Mouse (Mus musculus): ENCODE results near the gene Rnf148. TPM values are rescaled to one million over a fixed set of nuclear protein-coding genes. Genes with fewer than 3 reads are reported as not detected.

The Rnf148 gene
- total RNA-seq (2021): under 1 TPM; 0.71 to 0.96 TPM
- long read RNA-seq: 0 reads

DNA sequence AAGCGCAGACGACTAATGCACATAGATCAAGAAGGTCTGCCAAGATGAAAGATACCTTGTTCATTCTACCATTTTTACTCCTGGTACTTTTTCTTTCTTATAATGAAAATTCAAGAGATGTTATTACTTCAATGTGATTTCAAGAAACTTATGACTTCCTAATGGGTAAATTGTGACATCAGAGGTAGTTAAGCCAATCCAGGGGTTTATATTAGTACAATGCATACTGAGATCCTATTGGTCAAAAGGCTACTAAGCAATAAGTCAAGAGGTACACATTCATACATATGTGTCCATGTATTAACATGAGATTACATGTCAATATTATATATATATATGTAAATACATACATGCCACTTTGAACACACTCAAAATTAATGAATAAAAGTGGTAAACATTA, at the start of gene Rnf148:
Rnf148 (minus strand) TSS at position 101 of the 400 bp plus-strand sequence.
- DNase-seq (ENCODE audit: low spot score in 2 of 2): no peak

DNA sequence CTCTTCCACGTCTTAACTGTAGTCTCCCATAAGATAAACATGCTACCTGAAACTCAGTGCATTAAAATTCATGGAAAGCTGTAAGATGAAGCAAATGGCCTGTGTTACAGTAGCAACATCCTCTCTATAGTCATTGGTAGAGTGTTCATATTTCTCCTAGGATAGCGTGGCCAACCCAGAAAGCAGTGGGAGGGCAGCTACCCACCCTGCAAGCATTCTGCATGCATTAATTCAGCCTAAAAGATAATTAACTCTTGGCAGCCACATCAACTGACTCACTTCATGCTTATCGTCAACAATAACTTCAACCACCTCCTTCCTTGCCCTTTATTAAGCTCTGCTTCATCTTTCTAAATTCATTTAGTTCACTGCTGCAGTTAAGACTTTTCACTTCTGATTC, 45.9 kb upstream of the Rnf148 start:
- DNase-seq (ENCODE audit: low spot score in 2 of 2): no peak

DNA sequence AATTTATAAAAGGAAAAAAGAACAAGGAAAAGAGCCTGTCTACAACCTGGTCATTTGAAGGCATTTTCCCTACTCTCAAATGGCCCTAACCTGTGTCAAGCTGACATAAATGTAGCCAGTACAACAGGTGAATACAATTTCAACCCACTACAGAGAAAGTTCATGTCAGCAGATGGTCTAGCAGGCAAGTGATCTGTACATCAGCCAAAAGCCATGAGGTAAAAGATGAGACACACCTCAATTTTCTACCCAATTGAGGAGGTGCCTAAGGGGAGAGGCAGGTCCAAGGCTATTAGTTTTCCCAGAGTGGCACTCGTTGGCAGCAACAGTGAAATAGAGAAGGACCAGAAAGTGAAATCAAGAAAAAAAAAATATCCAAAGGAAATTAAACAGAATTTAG, 23.2 kb upstream of the Rnf148 start:
- no peak for DNase-seq (ENCODE audit: low spot score in 2 of 2)

DNA sequence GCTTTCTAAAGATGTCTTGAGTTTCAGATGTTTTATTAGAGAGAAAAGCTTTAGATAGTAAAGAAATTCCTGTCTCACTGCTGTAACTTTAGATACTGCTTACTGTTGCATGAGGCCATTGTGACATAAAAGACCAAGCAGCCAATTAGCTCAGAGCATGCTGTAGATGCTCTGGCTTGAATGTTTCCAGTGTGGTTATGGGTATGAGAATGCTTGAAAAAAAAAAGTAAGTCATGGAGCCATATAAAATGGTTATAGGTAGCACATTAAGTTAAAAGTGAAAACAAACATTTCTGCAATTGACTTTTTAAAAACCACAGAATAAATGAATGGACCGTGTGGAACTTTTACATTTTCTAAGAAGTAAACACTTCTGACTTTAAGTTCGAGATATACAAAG, 4.7 kb downstream of the Rnf148 start, which contains the start of gene Rnf133:
Rnf133 (minus strand) TSS at position 101 of the 400 bp plus-strand sequence.
- DNase-seq (ENCODE audit: low spot score in 2 of 2): no peak

DNA sequence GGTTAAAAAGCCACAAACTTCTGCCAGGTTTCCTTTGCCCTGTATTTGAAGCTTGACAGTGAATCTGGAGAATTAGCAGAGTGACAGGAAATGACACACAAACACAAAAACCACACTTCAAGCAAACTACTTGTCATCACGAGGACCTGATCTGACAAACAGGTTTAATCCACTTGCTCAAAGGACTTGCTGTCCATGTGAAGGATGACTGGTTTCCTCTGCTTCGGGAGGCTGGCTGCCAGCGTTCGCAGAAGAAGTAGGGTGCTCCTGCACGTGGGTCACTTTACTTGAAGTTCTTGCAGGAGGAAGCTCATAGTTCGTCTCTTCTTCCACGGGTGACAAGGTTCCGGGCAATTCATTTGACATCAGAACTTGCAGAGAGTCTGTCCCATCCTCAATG, 6.2 kb downstream of the Rnf148 start:
- DNase-seq (ENCODE audit: low spot score in 2 of 2): no peak

DNA sequence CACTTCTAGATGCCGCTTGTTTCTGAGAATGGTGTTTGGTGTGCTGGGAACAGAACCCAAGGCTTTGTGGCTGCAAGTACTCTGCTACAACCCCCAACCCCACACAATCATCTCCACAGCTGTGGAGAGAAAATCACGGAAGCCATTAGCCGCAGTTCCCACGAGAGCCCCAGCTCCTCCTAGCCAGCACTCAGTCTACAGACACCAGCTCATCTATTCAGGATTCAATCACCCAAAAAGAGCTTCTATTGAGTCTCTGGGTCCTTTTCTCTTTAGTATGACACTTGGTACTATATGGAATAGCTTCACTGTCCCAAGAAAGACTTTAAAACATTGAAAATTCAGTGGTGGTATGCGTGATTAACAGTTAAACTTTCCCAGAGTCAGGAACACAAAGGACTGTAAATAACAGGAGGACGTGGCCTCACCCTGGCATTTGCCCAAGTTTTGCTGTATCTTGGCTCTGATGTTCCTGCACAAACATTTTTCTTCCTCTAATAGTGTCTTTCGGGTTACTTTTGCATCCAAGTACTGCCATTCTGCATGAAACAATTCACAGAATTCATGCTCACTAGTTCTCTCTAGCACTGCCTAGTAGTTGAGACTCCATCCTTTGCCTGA, 7.2 kb downstream of the Rnf148 start:
- DNase-seq (ENCODE audit: low spot score in 2 of 2): no peak

DNA sequence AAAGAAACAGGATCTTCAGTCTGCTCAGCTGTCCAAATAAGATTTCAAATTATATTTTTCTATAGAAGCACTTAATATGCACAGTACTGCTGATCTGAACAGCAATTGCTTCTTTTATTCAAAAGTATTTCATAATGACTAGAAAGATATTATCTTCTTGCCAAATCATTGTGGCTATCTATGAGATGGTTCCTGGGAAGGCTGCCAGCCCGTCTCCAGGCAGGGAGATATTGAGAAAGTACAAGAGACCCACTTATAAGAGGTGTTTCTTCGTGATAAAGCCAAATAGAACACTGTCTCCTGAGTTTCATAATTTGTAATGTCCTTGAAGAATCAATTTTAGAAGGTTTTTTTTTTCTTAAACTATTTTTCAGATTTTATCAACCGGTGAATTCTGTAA, 17.9 kb downstream of the Rnf148 start:
- DNase-seq (ENCODE audit: low spot score in 2 of 2): no peak

DNA sequence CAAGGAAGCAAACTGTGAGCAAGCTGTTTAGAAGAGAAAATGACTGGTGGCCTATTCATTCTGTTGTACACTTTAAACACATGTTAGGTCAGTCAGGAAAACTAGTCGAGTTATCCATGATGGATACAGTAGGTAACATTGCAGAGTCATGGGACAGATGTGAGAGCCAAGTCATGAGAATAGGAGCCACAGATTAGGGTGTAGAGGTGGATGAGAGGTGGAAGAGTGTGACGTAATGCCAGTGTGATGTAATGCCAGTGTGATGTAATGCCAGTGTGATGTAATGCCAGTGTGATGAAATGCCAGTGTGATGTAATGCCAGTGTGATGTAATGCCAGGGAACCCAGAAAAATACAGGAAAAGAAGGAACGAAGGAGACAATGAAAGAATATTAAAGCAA, 19.7 kb downstream of the Rnf148 start:
- no peak for DNase-seq (ENCODE audit: low spot score in 2 of 2)

DNA sequence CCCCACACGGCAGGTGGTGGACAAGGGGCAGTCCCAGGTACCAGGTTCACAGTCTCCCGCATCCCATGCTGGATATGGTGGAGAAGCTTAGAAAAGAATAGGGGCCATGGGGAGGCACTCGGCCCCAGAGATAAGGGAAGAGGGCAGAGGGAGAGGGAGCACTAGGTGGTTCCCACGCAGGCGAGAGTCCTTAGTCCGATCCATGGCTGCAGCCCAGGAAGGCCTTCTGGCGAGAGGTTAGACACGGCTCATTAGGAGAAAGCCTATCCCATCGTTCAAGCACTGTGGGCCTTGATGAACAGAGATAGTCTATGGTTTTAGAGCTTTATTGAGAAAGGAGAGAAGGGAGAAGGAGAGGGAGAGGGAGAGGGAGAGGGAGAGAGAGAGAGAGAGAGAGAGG, 20.9 kb downstream of the Rnf148 start:
- no peak for DNase-seq (ENCODE audit: low spot score in 2 of 2)

DNA sequence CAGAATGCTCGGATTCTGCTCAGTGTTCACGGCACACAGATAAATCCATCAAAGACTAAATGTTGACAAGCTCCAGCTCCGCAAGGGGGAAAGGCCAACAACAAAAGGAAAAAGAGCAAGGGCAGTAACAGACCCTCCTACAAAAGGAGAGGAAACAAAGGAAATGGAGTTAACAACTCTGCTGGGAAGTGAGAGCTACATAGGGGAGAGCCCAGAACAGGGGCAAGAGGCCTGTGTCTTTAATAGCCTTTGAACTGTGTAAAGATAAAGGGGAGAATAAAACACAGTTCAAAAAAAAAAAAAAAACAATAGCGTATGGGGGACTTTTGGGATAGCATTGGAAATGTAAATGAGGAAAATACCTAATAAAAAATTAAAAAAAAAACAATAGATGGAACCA, 24.5 kb downstream of the Rnf148 start:
- no peak for DNase-seq (ENCODE audit: low spot score in 2 of 2)

Other genes with a start within 250 kb of the Rnf148 start
- under 1 TPM; 0.25 to 0.89 TPM for gene Rnf133, start 4.8 kb downstream of the Rnf148 start, total RNA-seq (2021)
- 10 to 100 TPM; 79.1 to 83.7 TPM for gene Cadps2, start 184.3 kb upstream of the Rnf148 start, total RNA-seq (2021)